Mouse (Mus musculus): ENCODE measurements around the gene Amot.

Gene Amot

GRCm38 (mm10) chrX:145482383-145482782, 22.6 kb downstream of the Amot start:
- no peak for DNase-seq (ENCODE audit: low spot score in 2 of 2)

DNA sequence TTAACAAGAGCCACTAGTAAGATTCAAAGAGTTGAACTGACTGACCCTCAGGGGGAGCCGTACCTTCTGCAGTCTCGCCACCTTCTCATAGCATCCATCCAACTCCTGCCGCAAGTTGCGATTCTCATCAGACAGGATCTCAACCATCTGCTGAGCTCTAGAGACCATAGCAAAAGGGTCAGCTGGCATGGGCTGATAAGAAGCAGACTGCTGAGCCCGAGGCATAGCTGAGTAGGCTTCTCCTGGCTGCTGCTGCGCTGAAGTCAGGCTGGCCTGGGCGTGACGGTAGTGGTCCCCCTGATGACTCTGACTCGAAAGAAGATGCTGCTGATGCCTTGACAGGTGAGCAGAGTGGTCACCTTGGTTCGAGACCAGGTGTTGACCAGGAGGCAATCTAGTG, 25.0 kb downstream of the Amot start:
- DNase-seq (ENCODE audit: low spot score in 2 of 2) = no peak

DNA sequence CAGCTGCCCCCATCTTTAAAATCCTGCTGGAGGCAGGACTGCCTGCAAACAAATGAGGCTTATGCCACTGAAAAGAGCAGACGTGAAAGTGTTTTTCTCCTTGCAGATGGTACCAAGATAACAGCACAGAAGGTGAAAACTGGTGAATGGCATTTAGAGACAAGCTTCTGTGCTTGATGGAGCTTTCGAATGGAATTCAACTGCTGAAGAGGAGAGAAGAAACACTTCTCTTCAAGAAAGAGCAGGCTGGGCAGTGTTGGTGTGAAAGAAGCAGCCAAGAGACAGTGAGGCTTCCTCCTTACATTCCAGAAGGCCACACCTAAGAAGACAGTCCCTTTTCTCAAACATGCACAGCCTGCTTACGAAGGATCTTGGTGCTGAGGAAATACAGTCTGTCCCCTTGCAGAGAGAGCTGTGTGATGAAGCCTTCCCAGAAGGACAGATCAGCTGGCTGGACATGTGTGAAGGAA, 27.2 kb downstream of the Amot start:
- peak in 1 of 2 experiments; percentile 31 for DNase-seq (ENCODE audit: low spot score in 2 of 2)

DNA sequence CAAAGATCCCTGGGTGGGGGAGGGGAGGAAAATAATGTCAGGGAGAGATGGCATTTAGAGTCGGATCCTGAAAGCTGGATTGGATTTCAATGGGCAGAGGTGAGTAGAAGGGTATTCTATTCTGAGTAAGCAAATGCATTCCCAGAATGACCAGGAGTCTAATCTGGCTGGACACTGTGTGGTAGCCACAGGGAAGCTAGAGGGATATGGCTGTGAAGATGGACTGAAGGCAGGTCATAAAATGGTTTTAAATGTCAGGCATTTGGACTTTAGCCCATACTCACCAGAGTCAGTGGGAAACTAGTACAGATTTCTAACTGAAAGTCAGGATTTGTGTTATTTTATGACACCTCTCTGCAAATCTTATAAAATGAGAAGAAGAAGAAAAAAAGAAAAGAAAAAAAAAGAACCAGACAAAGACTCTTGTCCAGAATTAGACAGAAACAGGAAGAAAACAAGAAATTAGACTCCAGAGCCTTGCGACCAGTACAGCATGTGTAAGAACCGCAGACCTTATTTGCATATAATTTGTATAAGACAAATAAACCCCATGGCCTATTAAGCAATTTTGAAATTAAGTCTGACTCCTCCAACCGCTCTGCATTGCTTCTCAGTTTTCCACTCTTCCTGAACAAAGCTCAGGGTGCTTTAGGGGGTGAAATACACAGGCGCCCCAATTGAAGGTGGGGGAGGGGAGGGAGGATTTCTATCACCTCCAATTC, 27.8 kb downstream of the Amot start:
- no peak for DNase-seq (ENCODE audit: low spot score in 2 of 2)

DNA sequence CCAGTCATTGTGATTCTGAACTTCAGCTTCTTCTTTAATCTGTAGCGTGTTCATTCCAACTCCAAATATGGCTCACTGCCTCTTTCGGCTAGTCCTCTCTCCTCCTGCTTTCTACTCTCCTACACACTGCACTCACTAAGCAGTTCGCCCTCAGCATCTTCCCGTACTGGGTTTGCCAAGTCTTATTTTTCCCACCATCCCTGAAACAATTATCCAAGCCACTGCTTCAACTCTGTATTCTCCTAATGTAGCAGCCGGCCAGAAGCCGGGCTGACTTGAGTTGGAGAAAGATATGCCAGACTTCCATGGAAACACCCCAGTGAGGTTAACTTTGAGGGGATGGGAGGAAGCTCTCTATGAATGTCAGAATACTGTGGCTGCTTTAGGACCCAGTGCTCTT, 36.7 kb downstream of the Amot start:
- no peak for DNase-seq (ENCODE audit: low spot score in 2 of 2)

DNA sequence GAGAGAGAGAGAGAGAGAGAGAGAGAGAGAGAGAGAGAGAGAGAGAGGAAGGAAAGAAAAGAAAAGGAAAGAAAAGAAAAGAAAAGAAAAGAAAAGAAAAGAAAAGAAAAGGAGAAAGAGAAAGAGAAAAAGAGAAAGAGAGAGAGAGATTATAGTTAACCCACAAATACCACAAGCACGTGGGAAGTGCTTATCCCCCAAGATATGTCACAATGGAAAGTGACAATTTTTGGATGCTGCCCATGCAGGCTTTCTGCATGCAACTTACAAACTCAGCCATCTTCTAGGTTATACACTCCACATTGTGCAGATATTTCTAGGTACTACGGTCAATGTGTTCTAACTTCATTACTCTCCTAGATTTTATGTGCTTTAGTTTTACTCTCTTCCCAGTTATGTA, 41.5 kb downstream of the Amot start:
- no peak for DNase-seq (ENCODE audit: low spot score in 2 of 2)

- no peak for DNase-seq (ENCODE audit: low spot score in 2 of 2)
Measured at GRCm38 (mm10) chrX:145461339-145461738, 43.6 kb downstream of the Amot start.

- DNase-seq (ENCODE audit: low spot score in 2 of 2) = no peak
Measured at GRCm38 (mm10) chrX:145456251-145456650, 48.7 kb downstream of the Amot start.

DNA sequence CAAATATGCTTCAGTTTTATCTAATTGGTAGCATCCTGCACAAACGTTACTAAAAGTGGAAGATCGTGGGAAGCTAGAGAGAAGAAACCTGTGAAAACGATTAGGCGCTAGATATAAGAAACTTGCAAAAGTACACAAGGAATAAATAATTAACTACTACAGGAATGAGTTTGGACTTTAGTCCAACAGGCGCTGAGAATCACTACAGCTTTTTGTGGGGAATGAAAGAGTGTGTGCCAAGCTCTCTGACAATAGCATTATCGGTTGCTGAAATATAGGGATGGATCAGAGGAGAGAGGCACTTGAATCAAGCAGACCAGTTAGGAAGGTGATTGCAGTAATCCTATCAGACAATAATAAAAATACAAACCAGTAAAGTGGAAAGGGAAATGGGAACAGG, 49.4 kb downstream of the Amot start:
- DNase-seq (ENCODE audit: low spot score in 2 of 2) = no peak

GRCm38 (mm10) chrX:145454828-145455227, 50.2 kb downstream of the Amot start:
- DNase-seq (ENCODE audit: low spot score in 2 of 2) = peak in 1 of 2 experiments; percentile 16

GRCm38 (mm10) chrX:145441526-145441925, 63.5 kb downstream of the Amot start:
- DNase-seq (ENCODE audit: low spot score in 2 of 2) = no peak

DNA sequence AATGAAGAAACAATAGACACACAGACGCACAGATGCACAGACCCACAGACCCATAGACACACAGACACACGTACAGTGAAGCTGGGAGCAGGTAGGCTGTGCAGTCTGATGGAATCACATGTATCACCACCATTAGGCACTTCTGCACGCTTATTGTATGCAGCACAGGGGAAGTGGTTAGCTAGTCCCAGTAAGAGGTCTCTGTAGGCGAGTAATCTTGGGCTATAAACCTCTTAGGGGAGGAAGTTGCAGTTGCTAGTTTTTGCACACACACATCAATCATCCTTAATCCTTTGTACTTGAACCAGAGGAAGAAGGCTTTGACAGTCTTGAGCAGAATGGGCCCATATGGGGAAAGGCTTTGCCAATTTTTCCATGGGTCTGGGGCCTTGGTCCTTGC, 71.3 kb downstream of the Amot start:
- no peak for DNase-seq (ENCODE audit: low spot score in 2 of 2)

DNA sequence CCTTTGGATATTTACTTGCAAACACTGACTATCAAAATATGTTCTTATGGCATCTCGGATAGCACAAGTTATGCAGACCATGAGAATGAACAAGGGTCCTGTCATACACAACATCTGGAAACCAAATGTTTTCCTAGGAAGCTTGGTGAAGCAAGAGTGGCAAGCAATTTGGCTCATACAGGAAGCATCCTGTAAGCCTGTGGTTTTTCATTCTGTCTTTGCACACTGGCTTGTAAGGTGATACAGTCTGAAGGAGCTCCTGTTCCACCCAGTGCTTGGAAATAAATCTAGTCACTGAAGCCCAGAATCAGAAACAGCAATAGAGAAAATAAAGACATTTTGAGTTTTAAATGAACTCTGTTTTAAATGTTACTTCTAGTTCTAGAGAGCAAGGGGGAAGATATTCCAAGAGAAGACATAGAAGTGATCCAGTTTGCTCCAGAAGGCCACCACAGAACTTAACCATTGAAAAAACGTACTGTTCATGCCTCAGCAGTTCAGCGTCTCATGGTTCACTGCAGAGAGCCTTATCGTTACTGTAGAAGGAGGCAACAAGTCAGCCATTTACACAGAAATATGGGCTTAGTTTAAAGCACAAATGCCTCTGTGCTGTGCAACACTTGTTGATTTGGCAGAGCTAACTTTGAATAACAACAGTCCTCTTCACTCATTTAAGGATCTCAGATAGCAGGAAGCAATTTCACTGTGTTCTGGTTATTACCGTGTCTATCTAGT, 74.0 kb downstream of the Amot start:
- DNase-seq (ENCODE audit: low spot score in 2 of 2) = no peak

- no peak for DNase-seq (ENCODE audit: low spot score in 2 of 2)
Measured at GRCm38 (mm10) chrX:145428811-145429210, 76.2 kb downstream of the Amot start.

GRCm38 (mm10) chrX:145424026-145424425, 81.0 kb downstream of the Amot start:
- DNase-seq (ENCODE audit: low spot score in 2 of 2) = no peak

DNA sequence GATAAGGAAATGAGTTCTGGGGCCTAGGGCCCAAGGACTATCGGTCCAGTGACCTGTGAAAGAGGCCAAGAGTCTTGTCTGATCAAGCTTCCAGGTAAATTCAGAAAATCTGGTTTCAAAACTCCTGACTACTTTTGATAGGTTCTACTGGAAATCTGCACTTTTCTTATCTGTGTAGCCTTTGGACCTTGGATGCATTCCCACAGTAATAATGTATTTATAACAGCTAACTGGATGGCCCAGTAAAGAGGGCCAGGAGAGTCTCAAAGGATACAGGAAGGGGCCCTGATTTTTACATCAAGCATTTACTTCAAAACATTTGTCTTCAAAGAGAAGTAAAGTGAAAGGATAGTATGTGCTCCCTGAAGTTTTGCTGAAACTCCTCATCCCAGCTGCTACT, 90.7 kb downstream of the Amot start:
- no peak for DNase-seq (ENCODE audit: low spot score in 2 of 2)

GRCm38 (mm10) chrX:145411425-145411824, 93.6 kb downstream of the Amot start:
- no peak for DNase-seq (ENCODE audit: low spot score in 2 of 2)

DNA sequence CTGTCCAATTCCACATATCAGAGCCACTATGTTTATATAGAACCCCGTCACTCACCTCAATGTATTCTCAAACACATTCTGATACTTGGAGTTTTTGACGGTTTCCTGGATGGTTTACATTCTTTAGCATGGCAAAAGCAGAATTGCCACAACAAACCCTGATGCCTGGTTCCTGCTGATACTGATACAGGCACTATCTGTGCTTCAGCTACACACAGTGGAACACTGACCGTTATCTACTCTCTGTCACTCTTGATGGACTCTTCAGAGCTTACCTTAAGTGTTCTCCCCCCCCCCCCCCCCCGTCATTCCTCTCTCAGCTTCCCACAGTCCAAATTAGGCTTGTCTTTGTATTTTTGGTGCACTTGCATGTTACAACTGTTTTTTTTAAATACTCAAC, 98.9 kb downstream of the Amot start:
- no peak for DNase-seq (ENCODE audit: low spot score in 2 of 2)

- no peak for DNase-seq (ENCODE audit: low spot score in 2 of 2)
Measured at GRCm38 (mm10) chrX:145401926-145402325, 103.1 kb downstream of the Amot start.

DNA sequence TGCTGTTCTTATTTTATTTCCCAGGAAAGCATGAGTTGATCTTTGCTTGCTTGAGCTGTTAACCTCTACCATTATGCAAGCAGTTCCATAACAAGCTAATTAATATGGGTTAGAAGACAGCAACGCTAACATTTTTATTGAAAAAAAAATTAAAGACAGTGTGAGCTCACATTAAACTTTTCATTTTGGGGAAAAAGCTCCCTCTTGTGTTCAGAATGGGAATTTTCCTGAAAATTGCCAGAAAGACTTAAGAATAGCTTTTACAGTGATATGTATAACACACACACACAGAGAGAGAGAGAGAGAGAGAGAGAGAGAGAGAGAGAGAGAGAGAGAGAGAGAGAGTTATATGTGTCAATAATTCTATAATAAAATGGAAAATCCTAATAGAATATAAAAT, 105.7 kb downstream of the Amot start:
- DNase-seq (ENCODE audit: low spot score in 2 of 2) = peak in 1 of 2 experiments; percentile 4

Data from frontal cortex, postnatal 36 days (tissue).